Mouse (Mus musculus): ENCODE data around the gene Psma7. TPM values are rescaled to one million over a fixed set of nuclear protein-coding genes. Genes with fewer than 3 reads are reported as not detected.

The Psma7 gene
- total RNA-seq, 2 experiments from 2014 or later, result 166 to 176 TPM

DNA sequence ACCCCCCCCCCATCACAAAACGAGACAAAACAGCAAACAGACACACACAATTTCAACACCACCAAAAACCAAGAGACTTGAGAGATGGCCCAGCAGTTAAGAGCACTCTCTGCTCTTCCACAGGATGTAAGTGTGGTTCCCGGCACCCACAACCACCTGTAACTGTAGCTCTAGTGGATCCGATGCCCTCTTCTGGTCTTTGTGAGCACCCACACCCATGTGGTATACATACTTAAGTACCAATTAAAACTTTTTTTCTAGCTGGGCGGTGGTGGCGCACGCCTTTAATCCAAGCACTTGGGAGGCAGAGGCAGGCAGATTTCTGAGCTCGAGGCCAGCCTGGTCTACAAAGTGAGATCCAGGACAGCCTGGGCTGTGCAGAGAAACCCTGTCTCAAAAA lies 31.5 kb downstream of the Psma7 start:
- DNase-seq, result no peak
- intact Hi-C loops (cut with DNase I), result no loop called here

DNA sequence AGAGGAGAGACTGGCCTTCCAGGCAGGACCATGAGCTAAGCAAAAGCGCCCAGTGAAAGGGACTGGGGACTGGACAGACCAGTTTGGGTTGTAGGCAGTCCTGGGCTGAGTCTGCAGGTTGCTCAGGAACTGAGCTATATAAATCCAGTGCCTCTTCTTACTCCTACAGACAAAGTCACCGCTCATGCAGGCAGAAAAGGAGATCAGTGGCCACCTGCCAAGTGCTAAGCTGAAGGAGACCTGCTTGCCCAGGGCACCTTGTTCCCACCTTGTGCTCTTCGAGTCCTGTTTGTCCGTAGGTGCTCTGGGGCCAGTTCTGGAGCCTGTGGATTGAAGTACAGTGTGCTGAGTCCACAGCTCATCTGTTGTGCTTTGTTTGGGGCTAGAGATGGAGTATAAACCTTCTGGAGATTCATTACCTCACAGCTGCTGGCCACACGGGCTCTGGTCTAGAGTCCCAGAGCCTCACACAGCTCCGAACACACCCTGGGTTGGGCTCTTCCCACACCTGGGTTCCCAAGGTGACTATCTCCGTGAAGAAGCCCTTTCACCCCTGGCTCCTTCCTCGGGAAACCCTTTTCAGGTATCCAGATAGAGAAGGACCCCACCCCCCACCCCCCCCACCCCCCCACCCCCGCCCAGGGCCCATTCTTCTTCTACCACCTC lies 35.7 kb downstream of the Psma7 start:
- intact Hi-C loops (cut with DNase I), result no loop called here
- DNase-seq, result no peak

DNA sequence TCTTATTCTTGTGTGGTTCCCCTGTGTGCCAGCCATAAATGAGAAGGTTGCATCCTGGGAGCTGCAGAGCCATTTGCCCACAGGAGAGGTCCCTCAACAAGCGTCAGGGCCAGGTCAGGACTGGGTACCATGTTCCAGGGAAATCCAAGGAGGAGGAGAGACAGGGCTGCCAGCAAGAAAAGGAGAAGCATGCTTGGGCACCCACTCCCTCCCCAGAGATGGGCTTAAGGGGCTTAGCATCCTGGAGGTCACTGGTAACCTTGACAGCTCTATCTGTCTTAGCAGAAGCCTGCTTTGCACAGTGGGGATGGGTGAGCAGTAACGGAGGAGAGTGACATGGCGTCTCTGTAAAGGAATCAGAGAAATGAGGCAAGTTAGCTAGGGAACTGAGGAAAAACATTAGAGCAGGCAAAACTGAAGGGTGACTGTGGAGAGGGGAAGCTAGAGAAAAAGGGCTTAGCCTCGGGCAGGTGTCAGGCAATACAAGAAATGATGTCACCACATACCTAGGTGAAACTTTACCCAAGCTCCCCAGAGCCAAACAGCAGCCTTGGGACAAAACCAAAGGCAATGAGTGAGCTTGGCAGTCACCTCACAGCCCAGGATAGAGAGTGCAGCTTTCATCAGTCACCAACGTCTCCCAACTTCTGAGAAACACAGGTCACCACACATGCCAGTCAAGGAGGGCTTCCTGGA lies 36.4 kb downstream of the Psma7 start:
- no peak for DNase-seq
- intact Hi-C loops (cut with DNase I), result no loop called here

DNA sequence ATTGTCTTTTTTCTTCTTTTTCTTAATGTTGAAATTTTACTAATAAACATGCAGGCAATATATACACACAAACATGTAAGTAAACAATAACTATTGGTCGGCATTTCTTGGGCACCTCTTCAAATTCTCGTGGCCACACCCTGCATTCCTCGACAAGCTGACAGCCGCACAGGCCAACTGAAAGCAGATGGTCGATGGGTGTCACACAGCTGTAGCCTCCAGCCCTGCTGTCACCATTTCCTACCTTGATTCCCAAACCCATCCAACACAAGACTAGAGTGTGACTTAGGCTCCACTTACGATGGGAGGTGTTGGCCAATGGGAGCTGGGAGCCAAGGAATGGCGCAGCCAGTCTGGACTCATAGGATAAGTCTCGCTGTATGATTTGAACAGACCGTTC lies 40.6 kb downstream of the Psma7 start:
- intact Hi-C loops (cut with DNase I), result no loop called here
- no peak for DNase-seq

DNA sequence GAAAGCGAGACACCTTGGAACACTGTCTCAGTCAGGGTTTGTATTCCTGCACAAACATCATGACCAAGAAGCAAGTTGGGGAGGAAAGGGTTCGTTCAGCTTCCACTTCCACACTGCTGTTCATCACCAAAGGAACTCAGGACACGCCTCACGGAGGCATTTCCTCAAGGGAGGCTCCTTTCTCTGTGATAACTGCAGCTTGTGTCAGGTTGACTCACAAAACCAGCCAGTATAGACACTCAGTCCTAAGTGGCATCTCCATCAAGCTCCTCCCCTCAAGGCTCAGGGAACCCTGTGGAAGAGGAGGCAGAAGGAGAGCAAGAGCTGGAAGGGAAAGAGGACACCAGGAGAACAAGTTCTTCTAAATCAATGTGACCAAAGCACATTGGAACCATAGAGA lies 43.8 kb downstream of the Psma7 start:
- DNase-seq, result no peak
- intact Hi-C loops (cut with DNase I), result no loop called here

DNA sequence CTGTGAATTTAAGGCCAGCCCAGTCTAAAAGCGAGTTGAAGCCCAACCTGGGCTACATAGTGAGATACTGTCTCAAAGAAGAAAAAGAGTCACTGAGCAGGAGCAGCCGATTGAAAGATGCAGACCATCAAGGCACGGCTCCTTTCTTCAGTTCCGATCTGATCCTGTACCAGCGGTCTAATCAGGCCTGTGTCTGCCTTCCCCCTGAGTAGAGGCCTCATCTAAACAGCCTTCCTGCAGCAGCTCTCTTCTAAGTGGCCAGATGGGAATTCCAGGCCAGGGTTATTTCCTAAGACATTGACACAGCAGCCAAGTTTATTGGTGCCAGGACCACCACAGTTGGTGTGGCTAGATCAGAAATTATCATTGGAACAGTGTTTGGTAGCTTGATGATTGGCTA lies 49.2 kb downstream of the Psma7 start:
- intact Hi-C loops (cut with DNase I), result no loop called here
- no peak for DNase-seq

DNA sequence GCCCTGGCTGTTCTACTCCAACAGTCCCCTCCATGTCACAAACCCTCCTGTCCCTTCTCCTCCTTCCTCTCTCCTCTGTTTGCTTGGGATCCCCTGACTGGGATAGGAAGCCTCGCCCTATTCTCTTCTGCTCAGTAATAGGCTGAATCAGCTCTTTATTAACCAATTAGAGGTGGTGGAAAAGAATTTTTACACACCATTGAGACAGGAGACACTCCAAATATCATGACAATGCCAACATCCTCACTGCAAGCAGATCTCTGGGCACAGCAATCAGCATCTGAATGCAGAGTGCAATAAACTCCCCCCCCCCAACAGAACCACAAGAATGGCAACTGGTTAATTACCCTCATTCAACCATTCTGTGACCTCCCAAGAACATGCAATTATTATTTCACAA lies 53.1 kb downstream of the Psma7 start:
- intact Hi-C loops (cut with DNase I), result no loop called here
- no peak for DNase-seq

DNA sequence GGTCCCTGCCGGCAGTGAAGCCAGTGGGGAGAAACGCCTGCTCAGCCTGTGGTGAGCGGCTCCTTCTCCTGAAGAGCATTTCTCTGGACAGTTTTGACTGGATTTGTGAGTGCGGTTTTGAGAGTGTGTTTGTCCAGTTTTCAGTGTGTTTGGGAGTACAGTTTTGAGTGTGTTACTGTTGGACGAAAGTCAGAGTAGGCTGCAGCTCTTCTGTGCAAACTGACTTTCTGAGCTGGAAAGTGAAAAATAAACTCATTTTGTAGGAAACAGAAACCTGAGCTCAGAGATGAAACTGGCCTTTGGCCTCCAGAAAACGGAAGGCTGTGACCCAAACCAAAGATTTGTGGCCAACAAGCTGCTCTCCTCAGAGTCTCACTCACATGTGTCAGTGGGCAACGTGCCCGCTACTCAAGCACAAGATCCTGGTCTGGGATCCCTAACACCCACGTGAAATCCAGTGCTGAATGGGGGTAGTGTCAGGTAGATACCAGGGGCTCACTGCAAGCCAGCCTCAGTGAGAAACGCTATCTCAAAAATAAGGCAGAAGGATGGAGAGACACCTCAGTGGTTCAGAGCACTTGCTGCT lies 55.7 kb downstream of the Psma7 start:
- no peak for DNase-seq
- intact Hi-C loops (cut with DNase I), result no loop called here

Other genes starting within 250 kb of the Psma7 start
- gene Taf4, start 65.8 kb downstream of the Psma7 start, total RNA-seq (2021), result 10 to 100 TPM; 15.5 to 21.3 TPM
- gene Lsm14b, start 17.4 kb downstream of the Psma7 start, total RNA-seq (2021), result 10 to 100 TPM; 64.3 to 64.7 TPM
- 1 to 10 TPM; 2.0 to 2.4 TPM for gene Ss18l1, start 76 bp upstream of the Psma7 start, total RNA-seq (2021)
- gene Mtg2, start 28.2 kb upstream of the Psma7 start, total RNA-seq (2021), result 10 to 100 TPM; 27.1 to 30.0 TPM
- gene Hrh3, start 62.1 kb upstream of the Psma7 start, total RNA-seq (2021), result under 1 TPM in 1 of 2 experiments, not detected in 1; 0.19 TPM
- 10 to 100 TPM; 36.0 to 36.2 TPM for gene Osbpl2, start 76.9 kb upstream of the Psma7 start, total RNA-seq (2021)
- 10 to 100 TPM; 86.6 to 89.7 TPM for gene Adrm1, start 129.1 kb upstream of the Psma7 start, total RNA-seq (2021)
- gene Lama5, start 183.4 kb upstream of the Psma7 start, total RNA-seq (2021), result 10 to 100 TPM; 70.7 to 76.3 TPM
- gene Rps21, start 214.9 kb upstream of the Psma7 start, total RNA-seq (2021), result 100 to 1,000 TPM; 500 to 574 TPM
- 10 to 100 TPM; 11.2 to 13.5 TPM for gene Cables2, start 231.1 kb upstream of the Psma7 start, total RNA-seq (2021)
- gene Rbbp8nl, start 247.4 kb upstream of the Psma7 start, total RNA-seq (2021), result not detected